Mouse (Mus musculus) cerebellum, postnatal 25 days (tissue): ENCODE data around the gene Msi2.

ENCODE experiments used
- DNase-seq, 2 experiments: peaks; one replicate each; pipeline ENCODE4 v3.0.0; 2021; ENCODE audit warnings: mixed read lengths in 2 of 2

Gene Msi2

GRCm38 (mm10) chr11:88675526-88676353 lies 42.6 kb downstream of the Msi2 start:
- no peak for DNase-seq

- no peak for DNase-seq
Measured at GRCm38 (mm10) chr11:88674075-88674474, 44.2 kb downstream of the Msi2 start.

DNA sequence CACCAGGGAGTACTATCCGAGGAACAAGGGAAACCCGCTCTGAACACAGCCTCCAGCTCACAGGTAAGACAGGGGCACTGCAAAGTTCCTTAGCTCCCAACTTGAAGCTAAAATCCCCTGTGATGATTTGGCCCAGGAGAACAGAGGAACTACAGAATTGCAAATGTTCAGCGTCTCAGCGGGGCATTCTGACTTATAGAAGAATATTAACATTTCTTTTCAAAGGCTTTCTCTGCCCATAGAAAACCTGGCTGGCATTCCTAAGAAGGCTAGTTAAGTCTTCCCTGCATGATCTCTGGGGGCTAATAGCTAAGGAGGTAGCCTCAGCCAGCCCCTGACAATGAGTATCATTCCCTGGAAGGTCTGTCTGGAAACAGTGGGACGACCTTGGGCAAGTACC lies 47.4 kb downstream of the Msi2 start:
- no peak for DNase-seq

GRCm38 (mm10) chr11:88669106-88669505 lies 49.2 kb downstream of the Msi2 start:
- no peak for DNase-seq

GRCm38 (mm10) chr11:88668345-88668744 lies 50.0 kb downstream of the Msi2 start:
- no peak for DNase-seq

GRCm38 (mm10) chr11:88665799-88666198 lies 52.5 kb downstream of the Msi2 start:
- no peak for DNase-seq

- no peak for DNase-seq
Measured at GRCm38 (mm10) chr11:88661444-88662180, 56.7 kb downstream of the Msi2 start.

- DNase-seq, result no peak
Measured at GRCm38 (mm10) chr11:88660404-88660803, 57.9 kb downstream of the Msi2 start.

DNA sequence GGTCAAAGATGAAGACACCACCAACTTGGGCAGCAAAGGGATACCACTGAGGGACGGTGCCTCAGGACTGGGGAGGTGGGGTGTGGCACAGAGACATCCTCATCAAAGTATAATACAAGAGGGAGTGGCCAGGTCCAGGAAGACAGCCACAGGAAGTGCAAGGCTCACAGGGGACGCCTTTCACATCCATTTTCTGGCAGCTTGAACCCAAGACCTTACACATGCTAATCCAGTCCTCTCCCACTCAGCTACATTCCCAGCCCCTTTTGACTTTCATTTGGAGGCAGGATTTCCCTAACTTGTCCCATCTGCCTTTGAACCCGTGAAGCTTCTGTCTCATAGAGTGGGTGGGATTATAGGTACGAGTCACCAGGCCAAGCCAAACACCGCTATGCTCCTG lies 59.4 kb downstream of the Msi2 start:
- no peak for DNase-seq

DNA sequence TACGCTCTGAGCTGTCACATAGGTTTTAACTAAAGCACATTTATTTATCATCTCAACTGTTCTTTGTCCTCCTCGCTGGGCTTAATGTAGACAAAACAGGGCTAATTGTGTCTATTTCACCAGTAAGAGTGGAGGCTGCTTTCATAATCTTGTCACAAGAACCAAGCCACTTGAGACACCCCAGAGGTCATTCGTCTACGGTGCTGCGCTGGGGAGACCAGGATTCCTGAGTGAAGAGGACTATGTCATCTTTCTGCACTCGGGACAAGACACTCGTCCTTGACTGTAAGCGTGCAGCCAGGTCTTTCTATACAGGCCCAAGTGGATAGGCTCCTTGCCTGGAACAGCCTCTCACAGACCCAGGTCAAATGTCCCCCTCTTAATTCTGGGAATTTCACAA lies 62.5 kb downstream of the Msi2 start:
- DNase-seq, result no peak

GRCm38 (mm10) chr11:88655214-88655566 lies 63.1 kb downstream of the Msi2 start:
- no peak for DNase-seq

DNA sequence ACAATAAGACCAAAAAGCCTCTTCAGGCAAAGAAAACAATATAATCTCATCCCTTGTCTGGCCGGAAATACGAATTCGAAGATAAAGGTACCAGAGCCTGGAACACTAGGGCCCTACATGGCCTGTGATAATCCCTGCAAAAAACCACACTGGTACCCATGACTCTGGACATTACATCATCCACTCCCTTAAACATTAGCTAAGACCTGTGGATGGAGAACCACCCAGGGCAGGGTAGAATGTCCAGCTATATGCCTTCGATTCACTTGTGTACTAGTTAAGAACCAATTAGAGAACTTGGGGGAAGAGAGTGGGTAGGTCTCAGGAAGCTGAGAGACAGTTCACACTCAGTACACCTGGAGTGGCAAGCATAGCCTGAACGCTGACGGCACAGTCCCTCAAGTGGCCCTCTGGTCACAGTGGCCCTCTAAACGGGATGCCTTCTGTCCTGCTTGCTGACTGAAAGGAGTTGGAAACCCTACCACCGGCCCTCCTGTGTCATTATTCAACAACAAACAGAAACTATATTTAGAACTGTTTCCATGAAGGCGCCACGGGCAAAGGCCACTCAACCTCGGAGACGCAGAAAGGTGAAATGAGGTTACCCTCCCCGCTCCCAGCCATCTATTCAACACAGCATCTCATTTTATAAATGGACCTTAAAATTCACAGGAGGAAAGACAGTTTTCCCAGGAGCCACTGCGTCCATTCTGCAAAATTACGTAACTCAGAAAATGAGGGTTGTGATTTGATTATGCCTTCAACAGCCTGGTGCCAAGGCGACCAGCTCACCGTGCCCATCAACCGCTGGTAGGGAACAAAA lies 63.7 kb downstream of the Msi2 start:
- no peak for DNase-seq

- DNase-seq, result peak; percentile 64 to 71
Measured at GRCm38 (mm10) chr11:88650275-88650674, 68.0 kb downstream of the Msi2 start.

DNA sequence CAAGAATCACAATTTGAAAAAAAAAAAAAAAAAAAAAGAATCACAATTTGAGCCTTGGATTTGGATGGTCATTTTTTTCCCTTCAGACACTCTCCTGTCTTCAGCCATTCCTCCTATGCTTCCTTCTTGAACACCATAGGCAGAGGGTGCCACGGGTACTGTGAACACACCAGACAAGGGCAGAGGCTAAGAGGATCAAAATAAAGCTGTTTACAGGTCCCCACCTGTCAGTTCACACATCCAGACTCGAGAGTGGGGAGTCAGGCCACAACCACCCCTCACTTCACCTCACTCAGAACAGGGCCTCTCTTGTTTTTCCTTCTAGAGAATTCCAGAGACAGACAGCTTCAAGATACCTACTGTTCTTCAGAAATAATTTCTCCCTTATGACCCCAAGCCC lies 69.3 kb downstream of the Msi2 start:
- DNase-seq, result no peak

DNA sequence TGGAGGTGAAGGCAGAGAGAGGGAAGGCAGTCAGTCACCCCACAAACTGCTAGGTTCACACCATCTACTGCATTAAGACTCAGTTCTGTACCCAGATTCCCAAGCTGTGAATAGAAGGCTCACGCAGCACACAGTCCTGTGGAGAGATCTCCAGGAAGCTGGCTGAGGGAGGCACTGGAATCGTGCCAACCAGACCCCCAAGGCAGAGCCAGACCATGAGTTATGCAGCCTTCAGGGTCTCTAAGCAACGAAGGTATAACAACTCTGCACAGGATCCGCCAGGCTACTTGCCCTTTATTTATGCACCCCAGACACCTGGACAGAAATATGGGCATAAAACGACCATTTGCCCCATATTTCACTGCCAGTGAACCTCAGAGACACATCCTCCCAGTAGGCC lies 69.9 kb downstream of the Msi2 start:
- no peak for DNase-seq

DNA sequence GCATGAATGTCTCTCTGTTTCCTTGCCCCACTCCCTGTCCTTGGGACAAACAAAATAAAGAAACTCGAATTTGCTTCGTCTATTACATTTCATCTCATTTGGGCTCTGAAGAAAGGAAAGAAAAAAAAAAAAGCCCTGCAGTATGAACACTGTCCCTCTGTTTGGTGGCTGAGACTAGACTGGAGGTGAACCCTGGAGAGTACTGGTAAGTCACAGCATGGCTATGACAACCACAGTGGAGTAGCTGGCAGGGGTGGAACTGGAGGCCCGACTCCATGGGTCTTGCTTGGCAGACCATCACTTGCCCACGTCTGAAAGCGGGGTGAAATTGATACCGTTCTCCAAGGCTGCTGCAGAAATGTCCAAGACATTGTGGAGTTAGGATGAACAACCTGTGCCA lies 71.8 kb downstream of the Msi2 start:
- DNase-seq, result no peak

DNA sequence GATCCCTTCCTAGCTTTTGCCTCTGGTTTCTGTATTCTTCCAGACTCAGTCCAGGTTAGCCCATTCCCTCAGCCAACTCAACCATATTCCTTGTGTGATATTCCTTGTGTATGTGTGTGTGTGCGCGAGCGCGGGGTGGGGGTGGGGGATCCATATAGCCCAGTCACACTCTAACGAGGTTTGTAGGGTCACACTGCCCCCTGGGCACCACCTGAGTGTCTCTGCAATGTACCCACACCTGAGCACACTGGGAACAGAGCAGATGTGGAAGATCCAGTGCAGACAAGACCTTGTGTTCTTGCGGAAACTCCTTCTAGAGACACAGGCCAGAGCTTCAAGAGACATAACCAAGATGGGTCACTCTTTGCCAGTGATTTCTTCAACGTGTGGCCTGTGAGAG lies 72.5 kb downstream of the Msi2 start:
- DNase-seq, result no peak

DNA sequence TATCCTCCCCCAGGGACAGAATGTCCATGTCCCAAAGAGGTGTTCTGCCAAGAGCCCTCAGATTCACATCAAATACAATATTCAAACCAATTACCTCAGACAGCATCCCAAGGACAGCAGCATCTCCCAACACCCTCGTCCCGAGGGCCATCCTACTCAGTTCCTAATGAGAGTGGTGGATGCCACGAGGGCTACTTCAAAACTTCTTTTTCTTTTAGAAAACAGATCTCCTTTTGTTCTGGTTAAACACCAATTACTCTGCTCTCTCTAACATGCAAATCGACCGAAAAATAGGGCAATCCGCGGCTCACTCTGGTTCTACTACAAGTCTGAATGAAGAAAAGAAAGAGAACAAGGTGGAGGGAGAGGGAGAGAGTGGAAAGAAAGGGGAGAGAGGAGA lies 73.6 kb downstream of the Msi2 start:
- DNase-seq, result no peak

GRCm38 (mm10) chr11:88639862-88640261 lies 78.5 kb downstream of the Msi2 start:
- DNase-seq, result no peak

DNA sequence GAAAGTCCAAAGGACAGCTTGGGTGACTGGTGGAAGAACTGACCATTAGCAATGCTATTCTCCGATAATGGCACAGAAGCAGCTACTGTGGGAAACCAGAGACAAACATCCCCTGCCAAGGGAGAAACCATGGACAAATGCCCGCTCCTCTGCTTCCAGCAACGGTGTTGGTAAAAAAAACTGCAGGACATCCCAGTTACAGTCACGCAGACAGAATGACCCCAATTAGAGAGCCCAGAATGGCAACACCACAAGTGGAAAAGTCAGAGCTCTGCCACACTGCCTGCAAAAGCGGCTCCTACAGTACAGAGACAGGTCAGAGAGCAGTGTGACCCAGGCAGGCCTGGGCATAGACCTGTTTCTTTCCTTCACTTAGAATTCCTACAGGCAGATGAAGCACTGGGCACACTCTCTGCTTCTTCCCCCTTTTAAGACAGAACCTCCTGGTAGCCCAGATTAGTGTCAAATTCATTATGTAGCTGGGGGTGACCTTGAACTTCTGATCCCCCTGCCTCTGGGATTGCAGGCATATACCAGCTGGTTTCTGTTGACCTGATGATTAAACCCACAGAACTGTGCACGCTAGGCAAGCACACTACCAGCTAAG lies 79.3 kb downstream of the Msi2 start:
- DNase-seq, result no peak

DNA sequence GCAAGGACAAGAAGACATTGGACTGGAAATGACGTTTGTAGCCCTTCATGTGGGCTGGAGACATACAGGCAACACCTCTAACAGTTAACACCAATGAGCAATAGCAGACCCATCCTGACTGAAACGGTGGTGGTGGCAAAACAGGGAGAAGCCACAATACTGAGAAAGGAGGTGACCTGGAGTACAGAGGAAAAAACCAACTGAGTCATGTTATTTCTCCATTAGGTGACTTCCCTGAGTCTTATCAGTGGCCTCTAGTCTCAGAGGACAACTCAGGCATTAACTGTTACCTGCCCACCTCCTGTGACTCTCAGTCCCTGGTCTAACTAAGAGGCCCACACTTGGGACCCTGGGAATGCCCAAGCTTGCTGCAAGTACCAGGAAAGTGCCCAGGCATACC lies 80.1 kb downstream of the Msi2 start:
- DNase-seq, result no peak

GRCm38 (mm10) chr11:88636934-88637333 lies 81.4 kb downstream of the Msi2 start:
- no peak for DNase-seq

DNA sequence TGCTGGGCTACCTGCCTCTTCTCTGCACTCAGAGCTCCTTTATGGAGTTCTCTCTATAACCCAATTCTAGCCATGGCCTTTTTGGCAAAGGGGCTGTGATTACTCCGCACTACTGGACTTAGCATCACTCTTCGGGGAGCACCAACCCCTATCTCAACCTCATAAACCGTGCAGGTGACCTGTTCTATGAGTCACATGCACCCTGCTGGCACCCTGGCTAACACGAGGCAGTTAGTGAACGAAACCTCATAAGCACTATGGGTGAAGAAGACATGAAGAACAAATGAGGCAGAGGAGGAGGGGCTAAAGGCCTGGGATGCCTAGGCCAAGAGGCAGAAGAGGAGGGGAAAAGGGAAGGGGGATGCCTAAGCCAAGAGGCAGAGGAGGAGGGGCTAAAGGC lies 82.0 kb downstream of the Msi2 start:
- peak in 1 of 2 experiments; percentile 53 for DNase-seq
